Mouse (Mus musculus) heart, postnatal 0 days (tissue): ENCODE results near the gene Tomm20. TPM values are rescaled to one million over a fixed set of nuclear protein-coding genes. Genes with fewer than 3 reads are reported as not detected.

Source experiments
- ATAC-seq: fragments of 200-750 bp; cut with Nextera tagmentation; 2 replicates; pipeline ENCODE4 v1.8.0; 2017; ENCODE audit warnings: low read depth, moderate number of reproducible peaks, moderate library complexity; ENCODE audit not compliant: insufficient read depth
- DNase-seq: peaks from one replicate; pipeline ENCODE4 v3.0.0-alpha.2; 2016; ENCODE audit warnings: low spot score
- H3K27ac ChIP-seq: fragments of 300-500 bp; sonication (generic); 2 replicates; pipeline ENCODE4 v1.5.1; 2014; ENCODE audit warnings: low read depth, mild to moderate bottlenecking
- H3K27me3 ChIP-seq: fragments of 300-500 bp; sonication (generic); 2 replicates; pipeline ENCODE4 v1.6.1; 2014; ENCODE audit warnings: low read length, mixed read lengths; ENCODE audit not compliant: control insufficient read depth, insufficient read depth
- H3K36me3 ChIP-seq: fragments of 300-500 bp; sonication (generic); replicated peaks from 2 replicates; pipeline ENCODE4 v1.6.1; 2014; ENCODE audit warnings: low read length, mixed read lengths; ENCODE audit not compliant: control insufficient read depth, insufficient read depth
- H3K4me1 ChIP-seq: fragments of 300-500 bp; sonication (generic); 2 replicates; pipeline ENCODE4 v1.6.1; 2014; ENCODE audit warnings: antibody characterized with exemption; ENCODE audit not compliant: control insufficient read depth, insufficient read depth
- H3K4me2 ChIP-seq: fragments of 300-500 bp; sonication (generic); 2 replicates; pipeline ENCODE4 v1.6.1; 2014; ENCODE audit warnings: low read depth, mild to moderate bottlenecking, low read length, moderate library complexity
- H3K4me3 ChIP-seq: fragments of 300-500 bp; sonication (generic); 2 replicates; pipeline ENCODE4 v1.5.1; 2014; ENCODE audit warnings: low read depth, low read length
- H3K9ac ChIP-seq: fragments of 300-500 bp; sonication (generic); replicated peaks from 2 replicates; pipeline ENCODE4 v1.6.1; 2014; ENCODE audit warnings: low read depth, low read length, mixed read lengths
- H3K9me3 ChIP-seq: fragments of 300-500 bp; sonication (generic); replicated peaks from 2 replicates; pipeline ENCODE4 v1.6.1; 2016; ENCODE audit warnings: low read length; ENCODE audit not compliant: control insufficient read depth
- CTCF ChIP-seq: IDR thresholded peaks from 2 replicates; pipeline ENCODE4 v1.5.1; 2016; ENCODE audit warnings: antibody characterized with exemption, control low read depth, low read depth
- EP300 ChIP-seq: IDR thresholded peaks from 2 replicates; pipeline ENCODE4 v1.6.1; 2016; ENCODE audit warnings: antibody characterized with exemption, low read depth
- WGBS: fragments of 180-500 bp; shearing (Covaris S2); extraction: QIAGEN DNeasy Blood & Tissue Kit; methylation state at CpG from one replicate; pipeline ENCODE4 v1.1.7; 2014; 5-methylcytosine and 5-hydroxymethylcytosine counted together
- polyA plus RNA-seq: library from polyadenylated mRNA; unstranded; fragments of >200 nt; fragmentation: Nextera tagmentation; extraction: Ambion mirVana; gene quantifications from 2 replicates; pipeline ENCODE4 v1.2.1, GENCODE M21; 2015
- total RNA-seq: library from RNA; depleted of rRNA; stranded (reverse); fragments of >200 nt; gene quantifications from 2 replicates; pipeline ENCODE4 v1.2.3, GENCODE M21; 2014; ENCODE audit warnings: low replicate concordance

Gene Tomm20
- total and polyA plus RNA-seq, 2 experiments from 2014 or later = 65.3 to 213 TPM

DNA sequence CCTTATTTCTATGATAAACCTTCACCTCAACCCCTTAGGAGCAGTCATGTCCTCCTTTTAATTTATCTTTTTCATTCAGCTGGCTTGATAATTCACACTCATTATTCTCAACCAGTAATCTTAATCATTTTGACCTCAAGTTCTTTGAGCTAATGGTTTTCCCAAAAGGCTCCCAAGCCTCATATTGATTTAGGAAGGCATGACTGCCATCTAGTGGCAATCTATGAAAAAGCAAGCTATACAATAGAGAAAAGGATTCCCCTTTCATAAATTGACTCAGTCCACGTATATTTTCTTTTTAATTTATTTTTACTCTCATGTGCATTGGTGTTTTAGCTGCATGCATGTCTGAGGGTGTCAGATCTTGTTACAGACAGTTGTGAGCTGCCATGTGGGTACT is 30.1 kb upstream of the Tomm20 start:
- H3K4me2 ChIP-seq = no peak overlapping the region
- WGBS = 23% methylated on average over 1 of the region's 1 CpGs
- no peak overlapping the region for H3K4me3 ChIP-seq
- no peak for TF ChIP-seq EP300
- peak; percentile 77 for TF ChIP-seq CTCF
- H3K27me3 ChIP-seq = no peaks in the 10 kb centered on the region
- DNase-seq (peak; percentile 50), ATAC-seq (no peak)
- H3K36me3 ChIP-seq = no peaks in the 10 kb centered on the region
- no peaks in the 10 kb centered on the region for H3K9me3 ChIP-seq
- H3K4me1 ChIP-seq = 0 out of 2 replicates have a peak, but pooled peaks cover 9% of the 10 kb centered on the region
- no peak overlapping the region for H3K27ac ChIP-seq
- no peak overlapping the region for H3K9ac ChIP-seq

DNA sequence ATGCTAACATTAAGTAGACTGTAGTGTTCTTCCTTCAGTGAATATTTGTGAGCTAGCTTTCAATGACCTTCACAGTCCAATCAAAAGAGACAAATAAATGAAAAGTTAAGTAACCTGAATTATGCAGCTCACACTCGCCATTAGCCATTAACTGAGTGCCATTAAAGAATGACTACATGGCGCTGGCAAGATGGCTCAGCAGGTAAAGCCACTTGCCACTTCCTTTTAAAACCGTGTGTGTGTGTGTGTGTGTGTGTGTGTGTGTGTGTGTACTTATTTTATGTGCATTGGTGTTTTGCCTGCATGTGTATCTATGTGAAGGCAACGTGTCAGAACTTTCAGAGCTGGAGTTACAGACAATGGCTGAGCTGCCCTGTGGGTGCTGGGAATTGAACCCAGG is 28.9 kb upstream of the Tomm20 start:
- DNase-seq (no peak), ATAC-seq (no peak)
- Histone ChIP-seq H3K36me3 (no peaks in the 10 kb centered on the region), H3K9ac (no peak overlapping the region), H3K27me3 (no peaks in the 10 kb centered on the region), H3K9me3 (no peaks in the 10 kb centered on the region), H3K4me3 (no peak overlapping the region), H3K4me1 (peaks cover 15% of the 10 kb centered on the region), H3K27ac (no peak overlapping the region), H3K4me2 (no peak overlapping the region)
- no peak for TF ChIP-seq CTCF
- TF ChIP-seq EP300 = no peak
- 73% methylated on average over 4 of the region's 4 CpGs for WGBS

DNA sequence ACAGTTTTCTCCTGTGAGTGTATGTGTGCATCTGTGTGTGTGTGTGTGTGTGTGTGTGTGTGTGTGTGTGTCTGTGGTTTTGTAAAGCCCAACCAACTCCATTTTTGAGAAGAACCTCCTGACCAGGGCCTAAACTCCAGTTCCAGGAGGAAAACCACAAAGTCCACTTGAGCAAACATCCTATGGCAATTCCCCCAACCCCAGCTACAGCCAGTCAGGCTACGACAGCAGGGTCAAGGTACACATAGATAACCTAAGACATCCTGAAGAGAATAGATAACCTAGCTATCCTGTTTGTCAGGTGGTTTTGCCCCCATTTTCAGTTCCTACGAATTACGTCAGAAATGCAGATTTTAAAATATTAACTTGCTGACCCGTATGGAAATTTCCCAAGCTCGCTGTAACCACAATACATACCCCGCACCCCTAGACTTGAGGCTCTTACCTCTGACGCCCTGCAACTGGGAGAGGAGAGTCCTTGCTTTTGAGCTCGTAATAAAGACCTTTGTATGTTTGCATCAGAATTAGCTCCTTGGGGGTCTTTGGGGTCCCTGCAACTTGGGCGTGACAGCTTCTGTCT is 28.1 kb upstream of the Tomm20 start:
- Histone ChIP-seq H3K4me1 (peaks cover 11% of the 10 kb centered on the region), H3K27me3 (no peaks in the 10 kb centered on the region), H3K9ac (no peak overlapping the region), H3K9me3 (no peaks in the 10 kb centered on the region), H3K36me3 (peaks cover 6% of the 10 kb centered on the region), H3K4me2 (no peak overlapping the region), H3K4me3 (no peak overlapping the region), H3K27ac (no peak overlapping the region)
- WGBS = 63% methylated on average over 9 of the region's 9 CpGs
- no peak for ATAC-seq
- TF ChIP-seq CTCF = no peak
- no peak for TF ChIP-seq EP300
- no peak for DNase-seq

DNA sequence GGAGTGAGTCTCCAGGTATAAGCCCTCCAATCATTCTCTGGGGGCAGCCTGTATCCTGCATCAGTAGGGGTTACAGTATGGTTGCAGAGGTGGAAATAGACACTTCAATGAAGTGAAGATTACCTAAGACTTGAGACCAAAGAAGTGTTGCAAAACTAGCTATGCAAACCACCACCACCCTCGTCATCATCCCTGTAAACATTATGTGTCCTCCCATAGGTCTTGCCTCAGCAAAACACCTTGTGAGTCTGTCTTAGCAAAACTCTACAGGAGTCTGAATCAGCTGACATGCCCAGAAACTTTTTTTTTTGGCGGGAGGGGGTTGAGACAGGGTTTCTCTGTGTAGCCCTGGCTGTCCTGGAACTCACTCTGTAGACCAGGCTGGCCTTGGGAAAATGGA is 27.0 kb upstream of the Tomm20 start:
- H3K27ac ChIP-seq = no peak overlapping the region
- 68% methylated on average over 2 of the region's 2 CpGs for WGBS
- no peak for DNase-seq
- no peak overlapping the region for H3K9ac ChIP-seq
- peaks cover 9% of the 10 kb centered on the region for H3K4me1 ChIP-seq
- no peaks in the 10 kb centered on the region for H3K27me3 ChIP-seq
- no peak overlapping the region for H3K4me3 ChIP-seq
- TF ChIP-seq CTCF = no peak
- no peak for TF ChIP-seq EP300
- H3K9me3 ChIP-seq = no peaks in the 10 kb centered on the region
- ATAC-seq = no peak
- H3K36me3 ChIP-seq = peaks cover 14% of the 10 kb centered on the region
- no peak overlapping the region for H3K4me2 ChIP-seq

DNA sequence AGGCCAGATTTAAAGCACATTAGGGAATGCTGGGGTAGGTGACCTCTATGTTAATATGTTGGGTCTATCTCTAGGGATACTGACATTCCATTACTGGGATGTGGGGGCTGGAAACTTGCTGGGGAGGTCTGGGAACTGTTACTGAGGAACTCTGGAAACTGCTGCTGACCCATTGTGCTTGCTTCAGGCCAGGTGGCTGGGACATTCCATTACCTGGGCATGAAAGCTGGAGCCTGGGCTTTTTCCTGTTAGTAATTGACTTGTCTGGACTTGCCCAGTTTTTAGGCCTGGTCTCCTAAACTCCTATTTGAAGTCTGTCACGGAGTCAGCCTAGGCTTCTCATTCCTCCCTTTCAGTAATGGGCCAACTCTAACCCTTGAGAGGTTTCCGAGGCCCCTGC is 26.5 kb upstream of the Tomm20 start:
- TF ChIP-seq EP300 (no peak), CTCF (no peak)
- no peak for DNase-seq
- Histone ChIP-seq H3K9ac (no peak overlapping the region), H3K36me3 (peaks cover 19% of the 10 kb centered on the region), H3K4me2 (no peak overlapping the region), H3K4me1 (peaks cover 9% of the 10 kb centered on the region), H3K27me3 (no peaks in the 10 kb centered on the region), H3K4me3 (no peak overlapping the region), H3K9me3 (no peaks in the 10 kb centered on the region), H3K27ac (no peak overlapping the region)
- 82% methylated on average over 2 of the region's 2 CpGs for WGBS
- no peak for ATAC-seq

DNA sequence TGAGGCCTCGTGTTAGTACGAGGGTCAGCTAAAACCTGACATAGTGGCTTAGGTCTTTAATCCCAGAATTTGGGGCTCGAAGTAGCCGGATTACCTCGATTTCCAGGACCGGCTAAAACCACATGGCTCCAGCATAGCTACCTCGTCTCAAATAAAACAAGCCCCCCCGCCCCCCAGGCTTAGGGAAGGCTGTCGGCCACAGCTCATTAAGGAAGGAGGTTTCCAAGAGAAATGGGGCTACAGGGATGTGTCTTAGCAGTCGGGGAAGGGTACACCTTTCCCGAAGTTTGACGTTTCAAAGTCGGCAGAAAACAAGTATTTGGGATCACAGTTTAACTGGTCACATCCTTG is 25.6 kb upstream of the Tomm20 start:
- Histone ChIP-seq H3K9ac (peak overlapping the region; percentile 45), H3K4me1 (peaks cover 9% of the 10 kb centered on the region), H3K4me3 (peak overlapping the region; percentile 84), H3K4me2 (peak overlapping the region; percentile 73), H3K9me3 (no peaks in the 10 kb centered on the region), H3K27me3 (no peaks in the 10 kb centered on the region), H3K36me3 (peaks cover 27% of the 10 kb centered on the region), H3K27ac (peak overlapping the region; percentile 41; the same call in 1 of the 2 replicates)
- ATAC-seq (peak; percentile 3; the same call in 1 of the 2 replicates), DNase-seq (no peak)
- TF ChIP-seq CTCF (no peak; the same call in 1 of the 2 replicates), EP300 (no peak)
- 8% methylated on average over 13 of the region's 13 CpGs for WGBS
